Mouse (Mus musculus) olfactory bulb, adult 2 months (tissue): Measurements from ENCODE around the gene Henmt1.

Experiments
- CTCF ChIP-seq: fragments of 200-500 bp; IDR thresholded peaks from 2 replicates; pipeline ENCODE4 v1.5.1; 2012; ENCODE audit warnings: low read depth, mild to moderate bottlenecking, low read length, moderate library complexity; ENCODE audit not compliant: insufficient read depth
- POLR2A ChIP-seq: fragments of 200-500 bp; IDR thresholded peaks from 2 replicates; pipeline ENCODE4 v1.6.1; 2012; ENCODE audit warnings: mild to moderate bottlenecking, low read depth, low read length, moderate library complexity; ENCODE audit not compliant: insufficient read depth

GRCm38 (mm10) chr3:108915999-108916398 lies 23.7 kb upstream of the Henmt1 start:
- no peak for TF ChIP-seq POLR2A
- TF ChIP-seq CTCF = no peak
